In the genomic region with DNA sequence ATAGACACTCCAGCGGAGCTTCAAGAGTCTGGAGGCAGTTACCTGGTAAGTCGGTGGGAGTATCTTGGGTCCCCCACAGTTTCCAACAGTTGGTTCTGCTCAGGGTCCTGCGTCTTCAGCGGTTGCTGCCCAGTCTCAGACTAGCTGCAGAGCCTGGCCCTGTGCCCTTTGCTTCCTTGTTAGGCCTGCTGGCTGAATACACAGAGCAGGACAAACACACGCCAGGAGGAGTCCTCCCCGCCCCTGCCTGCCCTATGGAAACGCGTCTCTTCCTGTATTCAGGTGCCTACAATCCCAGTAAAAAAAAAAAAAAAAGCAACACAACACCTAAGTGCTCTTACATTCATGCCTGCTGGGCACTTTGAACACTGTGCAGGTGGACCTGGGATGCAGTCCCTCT, we compare ENCODE assay signal across 11 mouse cellular contexts. TPM values are rescaled to one million over a fixed set of nuclear protein-coding genes. Genes with fewer than 3 reads are reported as not detected.
DNase-seq lines count a peak whose midpoint lies in the region; ATAC-seq and TF ChIP-seq lines count a peak whose summit lies in the region.
"Had no signal": no experiment of that assay in that cellular context is flagged by ENCODE, and none has a peak within 500 bp of the region (broad histone marks: within the 10 kb centered on the region; RNA-seq: fewer than 3 reads in every experiment).

Gene Bcas1 (minus strand): TSS at position 142 of the 400 bp plus-strand sequence.

- H3K27ac ChIP-seq in cortical plate, adult 2 months (ENCODE audit: insufficient read depth, low read length), result no peak within 1 kb of the TSS
- H3K27ac ChIP-seq in liver, embryonic 14.5 days, result no peak within 1 kb of the TSS
- H3K27ac ChIP-seq: midbrain, embryonic 10.5 days had no signal

- H3K4me2 ChIP-seq in liver, embryonic 14.5 days (ENCODE audit: low read depth), result peak within 1 kb of the TSS; percentile 16; the same call in 1 of the 2 replicates

- peak; percentile 56; the same call in 1 of the 2 replicates for ATAC-seq in liver, embryonic 14.5 days (ENCODE audit: insufficient read depth)
- no peak for ATAC-seq in monocyte, adult 5-6 weeks (replicated peaks; ENCODE audit: insufficient number of reproducible peaks, low FRiP score, low TSS enrichment, poor library complexity, severe bottlenecking)
- ATAC-seq in megakaryocyte, adult 5-6 weeks (ENCODE audit: poor library complexity, severe bottlenecking), result no peak
- ATAC-seq: forebrain, embryonic 14.5 days had no signal

- H3K36me3 ChIP-seq in liver, embryonic 14.5 days (replicated peaks; ENCODE audit: control insufficient read depth, insufficient read depth, low read depth), result no peaks in the 10 kb centered on the region
- H3K36me3 ChIP-seq: midbrain, embryonic 10.5 days had no signal

- TF ChIP-seq POLR2A in cortical plate, adult 2 months (IDR thresholded peaks at IDR 0.05; ENCODE audit: extremely low read depth, insufficient read depth, low read length), result no peak

- no peak for DNase-seq in layer of hippocampus, adult 18-20 months (ENCODE audit: low spot score in 2 of 2)
- no peak for DNase-seq in layer of hippocampus, adult 11-12 months (ENCODE audit: low spot score)
- DNase-seq in large intestine, adult 2 months (ENCODE audit: low read depth, low spot score), result no peak
- no peak for DNase-seq in liver, embryonic 14.5 days (ENCODE audit: low read depth in 3 of 3, low spot score in 3 of 3)
- no peak for DNase-seq in adipocyte (ENCODE audit: low spot score)
- DNase-seq: gastrocnemius, postnatal 36 days had no signal

- 38% methylated on average over 8 of the region's 8 CpGs for WGBS in large intestine, adult 2 months
- 54% methylated on average over 8 of the region's 8 CpGs for WGBS in liver, embryonic 14.5 days (ENCODE audit: insufficient replicate concordance)

- no peaks in the 10 kb centered on the region for H3K9me3 ChIP-seq in liver, embryonic 14.5 days (ENCODE audit: control insufficient read depth, low read length)
- H3K9me3 ChIP-seq: midbrain, embryonic 10.5 days had no signal

- TF ChIP-seq EP300 in liver, embryonic 14.5 days (IDR thresholded peaks at IDR 0.05; ENCODE audit: low read depth), result no peak

- H3K9ac ChIP-seq in liver, embryonic 14.5 days (replicated peaks), result no peak within 1 kb of the TSS

- H3K4me3 ChIP-seq in cortical plate, adult 2 months (ENCODE audit: insufficient read depth, low read length), result no peak within 1 kb of the TSS
- no peak within 1 kb of the TSS for H3K4me3 ChIP-seq in liver, embryonic 14.5 days (ENCODE audit: insufficient read depth in 1 of 2, low read depth in 2 of 2, low read length in 2 of 2)
- H3K4me3 ChIP-seq: midbrain, embryonic 10.5 days had no signal

- no peaks in the 10 kb centered on the region for H3K27me3 ChIP-seq in liver, embryonic 14.5 days (ENCODE audit: control insufficient read depth, insufficient read depth, low read length)

- no peak for TF ChIP-seq CTCF in cortical plate, adult 2 months (IDR thresholded peaks at IDR 0.05; ENCODE audit: extremely low read depth, insufficient read depth, low read length)
- TF ChIP-seq CTCF in liver, embryonic 14.5 days (IDR thresholded peaks at IDR 0.05; ENCODE audit: low read depth), result no peak

- no peaks in the 10 kb centered on the region for H3K4me1 ChIP-seq in cortical plate, adult 2 months (ENCODE audit: control insufficient read depth, insufficient read depth, low read length)
- no peaks in the 10 kb centered on the region for H3K4me1 ChIP-seq in liver, embryonic 14.5 days (replicated peaks; ENCODE audit: control insufficient read depth in 2 of 2, insufficient read depth in 2 of 2, low read length in 1 of 2)
- H3K4me1 ChIP-seq: midbrain, embryonic 10.5 days had no signal

RNA-seq across cellular contexts. Expression of gene Bcas1, which starts in this region (rescaled TPM):
- 10 to 100 TPM; 86.2 to 92.8 TPM for total RNA-seq in layer of hippocampus, adult 18-20 months (2021)
- 141 and 164 TPM in 2 replicates for polyA plus RNA-seq in cortical plate, adult 2 months (2012; rRNA removed)
- polyA plus RNA-seq in large intestine, adult 2 months (2012; rRNA removed), result 10.6 and 19.9 TPM in 2 replicates
- 3.0 and 3.9 TPM in 2 replicates for polyA plus RNA-seq in liver, embryonic 14.5 days (2012; rRNA removed)
- 5.7 and 6.0 TPM in 2 replicates for polyA plus RNA-seq in liver, embryonic 14.5 days (2014; fragmentation: Nextera tagmentation; extraction: Ambion mirVana)
- 1.2 to 1.3 TPM in 2 of 3 replicates, not detected in the other for total RNA-seq in monocyte, adult 5-6 weeks (2017)
- total RNA-seq in megakaryocyte, adult 5-6 weeks (2015), result 0.27 TPM in 1 of 2 replicates, not detected in the other
- total RNA-seq in megakaryocyte, adult 5-6 weeks (2017), result not detected in 2 replicates

Comparison
In these comparisons a context has a peak if more than half of its experiments do, and no peak if none do; other contexts are left out.
1. RNA of gene Bcas1 (total RNA-seq): 86.2 to 92.8 TPM in layer of hippocampus, adult 18-20 months; 1.2 to 1.3 TPM in monocyte, adult 5-6 weeks and 0.27 TPM in megakaryocyte, adult 5-6 weeks; every median in the first group is over 10 times any median in the second.